Mouse (Mus musculus) C2C12 (cell line): ENCODE data around the gene Tfam.

ENCODE experiments used
- CTCF ChIP-seq: IDR thresholded peaks from one replicate; pipeline ENCODE4 v1.5.1; 2011; ENCODE audit not compliant: control insufficient read depth, insufficient read depth, insufficient read length
- MYOG ChIP-seq: IDR thresholded peaks from one replicate; pipeline ENCODE4 v1.6.1; 2011; ENCODE audit not compliant: control insufficient read depth, insufficient read length; ENCODE audit errors: extremely low read depth

DNA sequence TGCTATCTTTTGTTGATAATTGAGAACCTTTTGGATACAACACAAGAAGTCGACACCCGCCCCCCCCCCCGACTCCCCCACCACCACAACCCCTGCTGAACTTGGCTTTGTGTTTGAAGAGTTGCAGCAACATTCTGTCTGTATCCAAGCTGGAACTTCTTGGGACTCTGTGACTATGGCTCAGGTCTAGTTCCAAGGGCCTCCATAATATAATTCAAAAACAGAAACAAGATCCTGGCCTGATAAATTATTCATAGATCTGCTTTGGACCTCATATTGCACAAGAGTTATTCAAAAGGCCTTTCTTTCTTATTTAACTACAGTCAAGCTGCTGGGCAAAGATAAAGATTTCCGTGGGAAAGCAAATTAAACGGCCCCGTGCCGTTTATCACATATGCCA, 44.8 kb downstream of the Tfam start:
- TF ChIP-seq CTCF (no peak), MYOG (no peak)
